Mouse (Mus musculus) lung, postnatal 36 days (tissue): ENCODE results near the gene Itga6.

Experiments used
- DNase-seq: peaks from one replicate; pipeline ENCODE4 v3.0.0; 2022; ENCODE audit warnings: mixed read lengths

Gene Itga6

GRCm38 (mm10) chr2:71734792-71735392 is 10.5 kb upstream of the Itga6 start:
- DNase-seq, result no peak

GRCm38 (mm10) chr2:71735541-71736159 is 9.8 kb upstream of the Itga6 start:
- DNase-seq, result no peak

- DNase-seq, result no peak
These were observed 9.2 kb upstream of the Itga6 start for GRCm38 (mm10) chr2:71736213-71736612.

GRCm38 (mm10) chr2:71739173-71739860 is 6.1 kb upstream of the Itga6 start:
- peak; percentile 27 for DNase-seq

GRCm38 (mm10) chr2:71742557-71742956 is 2.9 kb upstream of the Itga6 start:
- no peak for DNase-seq

GRCm38 (mm10) chr2:71743377-71743776 is 2.0 kb upstream of the Itga6 start:
- DNase-seq, result no peak

GRCm38 (mm10) chr2:71744320-71744719 is 1.1 kb upstream of the Itga6 start:
- no peak for DNase-seq

GRCm38 (mm10) chr2:71744861-71745507 is 432 bp upstream of the Itga6 start:
- DNase-seq, result no peak

GRCm38 (mm10) chr2:71748451-71748850 is 3.0 kb downstream of the Itga6 start:
- no peak for DNase-seq

- no peak for DNase-seq
These were observed 4.1 kb downstream of the Itga6 start for GRCm38 (mm10) chr2:71749367-71750086.

GRCm38 (mm10) chr2:71750087-71750453 is 4.7 kb downstream of the Itga6 start:
- DNase-seq, result no peak

- peak; percentile 63 for DNase-seq
These were observed 5.9 kb downstream of the Itga6 start for GRCm38 (mm10) chr2:71751336-71751735.

- no peak for DNase-seq
These were observed 6.4 kb downstream of the Itga6 start for GRCm38 (mm10) chr2:71751863-71752262.

GRCm38 (mm10) chr2:71752383-71752782 is 7.0 kb downstream of the Itga6 start:
- no peak for DNase-seq

GRCm38 (mm10) chr2:71753161-71753560 is 7.7 kb downstream of the Itga6 start:
- no peak for DNase-seq

- DNase-seq, result no peak
These were observed 10.3 kb downstream of the Itga6 start for GRCm38 (mm10) chr2:71755748-71756147.

- DNase-seq, result peak; percentile 85
These were observed 11.7 kb downstream of the Itga6 start for GRCm38 (mm10) chr2:71757098-71757497.

- no peak for DNase-seq
These were observed 13.4 kb downstream of the Itga6 start for GRCm38 (mm10) chr2:71758591-71759531.

- no peak for DNase-seq
These were observed 14.7 kb downstream of the Itga6 start for GRCm38 (mm10) chr2:71760091-71760490.

GRCm38 (mm10) chr2:71761081-71761480 is 15.7 kb downstream of the Itga6 start:
- no peak for DNase-seq

GRCm38 (mm10) chr2:71764525-71764924 is 19.1 kb downstream of the Itga6 start:
- DNase-seq, result no peak
